Mouse (Mus musculus) erythroblast, embryonic 14.5 days (primary cell): ENCODE measurements around the gene Lrrc38.

Source experiments
- GATA1 ChIP-seq: IDR thresholded peaks from 2 replicates; pipeline ENCODE4 v1.6.1; 2012; ENCODE audit warnings: low read length, inconsistent platforms, mixed read lengths
- TAL1 ChIP-seq: IDR thresholded peaks from 3 replicates; pipeline ENCODE4 v1.6.1; 2012; ENCODE audit warnings: low read length, inconsistent platforms, mixed read lengths

DNA sequence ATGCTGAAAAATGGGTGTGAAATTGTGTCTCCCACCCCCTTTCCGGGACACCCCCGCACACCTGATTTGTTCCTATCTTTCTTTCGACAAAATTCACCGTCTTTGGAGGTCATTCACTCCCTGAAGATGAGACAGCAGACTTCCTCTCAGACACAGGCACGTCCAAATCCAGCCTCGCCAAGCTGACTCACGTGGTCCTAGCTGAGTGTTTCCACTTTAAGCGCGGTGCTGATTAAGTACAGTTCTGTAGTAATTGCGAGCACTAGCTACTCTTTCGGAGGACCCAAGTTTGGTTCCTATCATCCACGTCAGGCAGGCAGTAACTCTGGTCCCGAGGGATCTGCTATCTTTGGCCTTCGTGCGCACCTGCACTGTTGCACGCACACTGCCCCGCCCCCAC is 14.6 kb upstream of the Lrrc38 start:
- TF ChIP-seq GATA1, result no peak
- no peak for TF ChIP-seq TAL1
